Comparison of ENCODE assay signal across 13 mouse cellular contexts in the genomic region with DNA sequence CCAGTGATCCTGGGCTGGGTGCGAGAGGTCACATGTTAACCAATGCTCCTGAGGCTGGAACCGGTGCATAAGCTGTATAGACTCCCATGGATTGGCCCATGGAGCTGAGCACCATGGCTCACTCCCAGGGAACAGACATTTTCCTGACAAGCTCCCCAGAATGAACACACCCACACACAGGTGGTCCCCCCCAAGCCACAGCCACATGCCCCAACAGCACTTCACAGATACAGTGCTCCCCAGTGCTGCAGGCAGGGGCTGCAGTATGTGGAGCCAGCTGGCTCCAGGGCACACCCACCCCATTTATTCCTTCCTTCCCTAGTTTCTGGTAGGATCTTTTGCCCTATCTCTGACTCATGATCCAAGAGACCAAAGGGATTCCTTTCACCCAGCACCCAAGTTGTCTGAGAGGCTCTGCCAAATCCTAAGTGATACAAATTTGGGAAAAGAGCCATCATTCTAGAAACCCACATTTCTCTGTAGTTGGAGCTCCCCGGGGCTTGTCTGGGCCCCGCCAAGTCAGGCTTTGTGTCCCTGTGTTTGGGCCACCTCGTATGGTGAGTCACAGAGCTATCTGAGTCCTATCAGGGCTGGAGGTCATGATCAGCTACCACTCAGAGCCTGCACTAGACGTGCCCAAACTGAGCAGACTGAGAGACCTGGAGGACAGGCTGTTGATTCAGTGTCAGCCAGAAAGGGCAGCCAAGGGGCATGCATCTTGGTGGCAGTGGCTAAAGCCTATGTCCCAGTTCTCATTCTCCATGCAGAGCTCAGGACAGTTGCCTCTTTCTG. TPM values are rescaled to one million over a fixed set of nuclear protein-coding genes. Genes with fewer than 3 reads are reported as not detected.
DNase-seq lines count a peak whose midpoint lies in the region; ATAC-seq and TF ChIP-seq lines count a peak whose summit lies in the region.
"Had no signal": no experiment of that assay in that cellular context is flagged by ENCODE, and none has a peak within 500 bp of the region (broad histone marks: within the 10 kb centered on the region; RNA-seq: fewer than 3 reads in every experiment).

No protein-coding gene starts in this region.

- no peak overlapping the region for H3K9ac ChIP-seq in stomach, postnatal 0 days (ENCODE audit: low read length)
- H3K9ac ChIP-seq: intestine, embryonic 15.5 days; lung, embryonic 14.5 days had no signal

- no peak for TF ChIP-seq CTCF in layer of hippocampus, adult 2 months (conservative IDR thresholded peaks at IDR 0.05)
- TF ChIP-seq CTCF in stomach, postnatal 0 days (IDR thresholded peaks at IDR 0.05; ENCODE audit: low read depth): no peak

- peak; percentile 54; the same call in 1 of the 2 replicates for ATAC-seq in stomach, postnatal 0 days (ENCODE audit: low FRiP score, low TSS enrichment)
- ATAC-seq: intestine, embryonic 15.5 days had no signal

- no peaks in the 10 kb centered on the region; the same call in none of the 2 replicates for H3K4me1 ChIP-seq in stomach, postnatal 0 days (replicated peaks; ENCODE audit: control insufficient read depth, insufficient read depth)
- H3K4me1 ChIP-seq: megakaryocyte, embryonic 14.5 days had no signal

- peak; percentile 72 to 73 for DNase-seq in layer of hippocampus, adult 2 months (ENCODE audit: low spot score in 2 of 2)
- no peak for DNase-seq in layer of hippocampus, adult 9-10 months (ENCODE audit: low spot score)
- DNase-seq in adrenal gland, postnatal 14 days: peak; percentile 71
- peak; percentile 40 to 50 for DNase-seq in heart, postnatal 10 days
- DNase-seq in stomach, postnatal 0 days (ENCODE audit: low spot score): no peak
- DNase-seq in liver: no peak
- DNase-seq in kidney, postnatal 36 days: no peak
- DNase-seq: cerebellum, adult 2 months; embryo, embryonic 11 days; kidney, postnatal 14 days; lung, embryonic 14.5 days had no signal

- no peak for TF ChIP-seq EP300 in stomach, postnatal 0 days (optimal IDR thresholded peaks at IDR 0.05)

- H3K4me3 ChIP-seq in layer of hippocampus, adult 2 months: no peak overlapping the region
- no peak overlapping the region for H3K4me3 ChIP-seq in stomach, postnatal 0 days (ENCODE audit: low read depth, low read length)
- H3K4me3 ChIP-seq: intestine, embryonic 15.5 days; megakaryocyte, embryonic 14.5 days had no signal

- peak overlapping the region; percentile 59 for H3K27ac ChIP-seq in layer of hippocampus, adult 2 months
- 0 out of 2 replicates have a peak overlapping the region, but pooled peaks have one; percentile 8 for H3K27ac ChIP-seq in stomach, postnatal 0 days (replicated peaks)
- H3K27ac ChIP-seq: intestine, embryonic 15.5 days had no signal

- H3K36me3 ChIP-seq in stomach, postnatal 0 days (ENCODE audit: control insufficient read depth, insufficient read depth, low read length): no peaks in the 10 kb centered on the region
- H3K36me3 ChIP-seq: intestine, embryonic 15.5 days had no signal

- WGBS in stomach, postnatal 0 days: 59% methylated on average over 6 of the region's 6 CpGs

- no peaks in the 10 kb centered on the region for H3K9me3 ChIP-seq in stomach, postnatal 0 days (ENCODE audit: control insufficient read depth, low read length)
- H3K9me3 ChIP-seq: intestine, embryonic 15.5 days; megakaryocyte, embryonic 14.5 days had no signal

- no peak overlapping the region for H3K4me2 ChIP-seq in stomach, postnatal 0 days (replicated peaks; ENCODE audit: low read depth)
- H3K4me2 ChIP-seq: intestine, embryonic 15.5 days; lung, embryonic 14.5 days had no signal

- intact Hi-C loops in heart, postnatal 10 days (cut with DNase I): no loop called here

- H3K27me3 ChIP-seq in stomach, postnatal 0 days (ENCODE audit: control insufficient read depth, insufficient read depth, low read length): no peaks in the 10 kb centered on the region

RNA-seq across cellular contexts. Expression of a gene that starts 12.4 kb away (rescaled TPM):
- 10 to 100 TPM; 62.5 to 67.0 TPM for total RNA-seq in layer of hippocampus, adult 2 months (2021)
- 7.4 and 10.2 TPM in 2 replicates for total RNA-seq in adrenal gland, postnatal 14 days (2021)
- 1 to 10 TPM; 2.0 to 2.8 TPM for total RNA-seq in heart, postnatal 10 days (2021)
- polyA plus RNA-seq in stomach, postnatal 0 days (2015; fragmentation: Nextera tagmentation; extraction: Ambion mirVana): 18.8 and 22.4 TPM in 2 replicates

Comparison
In these comparisons a context has a peak if more than half of its experiments do, and no peak if none do; other contexts are left out.
1. DNase-seq: peak in layer of hippocampus, adult 2 months (2 of 2), adrenal gland, postnatal 14 days (single experiment) and heart, postnatal 10 days (2 of 2); none in layer of hippocampus, adult 9-10 months (single experiment), stomach, postnatal 0 days (single experiment), liver (single experiment) and kidney, postnatal 36 days (0 of 2).